Mouse (Mus musculus): ENCODE results near the gene Tmem63c.

Tmem63c gene

GRCm38 (mm10) chr12:86994776-86995175 is 26.4 kb upstream of the Tmem63c start:
- Histone ChIP-seq H3K4me1 (replicated peaks; ENCODE audit: low read depth, low read length) (peaks cover 20% of the 10 kb centered on the region), H3K9me3 (ENCODE audit: low read length) (no peaks in the 10 kb centered on the region), H3K36me3 (ENCODE audit: insufficient read depth, low read length) (no peaks in the 10 kb centered on the region), H3K27me3 (ENCODE audit: insufficient read depth, low read length) (peaks cover 45% of the 10 kb centered on the region), H3K4me3 (replicated peaks; ENCODE audit: low read length) (no peak overlapping the region)
- TF ChIP-seq NANOG (IDR thresholded peaks at IDR 0.05; ENCODE audit: borderline replicate concordance, low read length) (no peak), POU5F1 (IDR thresholded peaks at IDR 0.05; ENCODE audit: borderline replicate concordance, low read length) (no peak), CTCF (conservative IDR thresholded peaks at IDR 0.05; ENCODE audit: low read length) (no peak)

- no peaks in the 10 kb centered on the region for H3K9me3 ChIP-seq (ENCODE audit: low read length)
- no peaks in the 10 kb centered on the region for H3K36me3 ChIP-seq (ENCODE audit: insufficient read depth, low read length)
- H3K4me1 ChIP-seq (replicated peaks; ENCODE audit: low read depth, low read length): peaks cover 22% of the 10 kb centered on the region
- TF ChIP-seq POU5F1 (IDR thresholded peaks at IDR 0.05; ENCODE audit: borderline replicate concordance, low read length) (no peak), CTCF (conservative IDR thresholded peaks at IDR 0.05; ENCODE audit: low read length) (no peak), NANOG (IDR thresholded peaks at IDR 0.05; ENCODE audit: borderline replicate concordance, low read length) (no peak)
- peaks cover 34% of the 10 kb centered on the region for H3K27me3 ChIP-seq (ENCODE audit: insufficient read depth, low read length)
- H3K4me3 ChIP-seq (replicated peaks; ENCODE audit: low read length): no peak overlapping the region
Measured at GRCm38 (mm10) chr12:86995931-86996330, 25.2 kb upstream of the Tmem63c start.

GRCm38 (mm10) chr12:86998699-86999098 is 22.4 kb upstream of the Tmem63c start:
- Histone ChIP-seq H3K4me3 (replicated peaks; ENCODE audit: low read length) (no peak overlapping the region), H3K36me3 (ENCODE audit: insufficient read depth, low read length) (no peaks in the 10 kb centered on the region)

GRCm38 (mm10) chr12:86999283-86999820 is 21.8 kb upstream of the Tmem63c start:
- Histone ChIP-seq H3K9me3 (ENCODE audit: low read length) (no peaks in the 10 kb centered on the region), H3K27me3 (ENCODE audit: insufficient read depth, low read length) (peaks cover 5% of the 10 kb centered on the region; the same call in 1 of the 2 replicates), H3K36me3 (ENCODE audit: insufficient read depth, low read length) (no peaks in the 10 kb centered on the region), H3K4me1 (replicated peaks; ENCODE audit: low read depth, low read length) (peaks cover 25% of the 10 kb centered on the region), H3K4me3 (replicated peaks; ENCODE audit: low read length) (no peak overlapping the region)
- TF ChIP-seq NANOG (IDR thresholded peaks at IDR 0.05; ENCODE audit: borderline replicate concordance, low read length) (no peak), CTCF (conservative IDR thresholded peaks at IDR 0.05; ENCODE audit: low read length) (peak; percentile 85)

More at GRCm38 (mm10) chr12:86998699-86999098, 22.4 kb upstream of the Tmem63c start:
- H3K27me3 ChIP-seq (ENCODE audit: insufficient read depth, low read length): peaks cover 11% of the 10 kb centered on the region; the same call in 1 of the 2 replicates
- H3K4me1 ChIP-seq (replicated peaks; ENCODE audit: low read depth, low read length): peaks cover 24% of the 10 kb centered on the region
- no peak for TF ChIP-seq POU5F1 (IDR thresholded peaks at IDR 0.05; ENCODE audit: borderline replicate concordance, low read length)
- peak; percentile 89 for TF ChIP-seq CTCF (conservative IDR thresholded peaks at IDR 0.05; ENCODE audit: low read length)
- H3K9me3 ChIP-seq (ENCODE audit: low read length): no peaks in the 10 kb centered on the region

GRCm38 (mm10) chr12:87000151-87000839 is 20.8 kb upstream of the Tmem63c start:
- Histone ChIP-seq H3K9me3 (ENCODE audit: low read length) (no peaks in the 10 kb centered on the region), H3K4me1 (replicated peaks; ENCODE audit: low read depth, low read length) (peaks cover 25% of the 10 kb centered on the region), H3K27me3 (ENCODE audit: insufficient read depth, low read length) (no peaks in the 10 kb centered on the region), H3K36me3 (ENCODE audit: insufficient read depth, low read length) (no peaks in the 10 kb centered on the region), H3K4me3 (replicated peaks; ENCODE audit: low read length) (no peak overlapping the region)
- TF ChIP-seq NANOG (IDR thresholded peaks at IDR 0.05; ENCODE audit: borderline replicate concordance, low read length): no peak
- TF ChIP-seq POU5F1 (IDR thresholded peaks at IDR 0.05; ENCODE audit: borderline replicate concordance, low read length): no peak
- TF ChIP-seq CTCF (conservative IDR thresholded peaks at IDR 0.05; ENCODE audit: low read length): no peak

GRCm38 (mm10) chr12:87000840-87001176 is 20.3 kb upstream of the Tmem63c start:
- Histone ChIP-seq H3K4me3 (replicated peaks; ENCODE audit: low read length) (no peak overlapping the region), H3K9me3 (ENCODE audit: low read length) (no peaks in the 10 kb centered on the region), H3K36me3 (ENCODE audit: insufficient read depth, low read length) (no peaks in the 10 kb centered on the region), H3K27me3 (ENCODE audit: insufficient read depth, low read length) (no peaks in the 10 kb centered on the region), H3K4me1 (replicated peaks; ENCODE audit: low read depth, low read length) (peaks cover 25% of the 10 kb centered on the region)
- TF ChIP-seq POU5F1 (IDR thresholded peaks at IDR 0.05; ENCODE audit: borderline replicate concordance, low read length) (no peak), NANOG (IDR thresholded peaks at IDR 0.05; ENCODE audit: borderline replicate concordance, low read length) (no peak), CTCF (conservative IDR thresholded peaks at IDR 0.05; ENCODE audit: low read length) (peak; percentile 24; the same call in 1 of the 2 replicates)

GRCm38 (mm10) chr12:87002209-87002608 is 18.9 kb upstream of the Tmem63c start:
- Histone ChIP-seq H3K36me3 (ENCODE audit: insufficient read depth, low read length) (no peaks in the 10 kb centered on the region), H3K9me3 (ENCODE audit: low read length) (no peaks in the 10 kb centered on the region), H3K4me1 (replicated peaks; ENCODE audit: low read depth, low read length) (peaks cover 25% of the 10 kb centered on the region), H3K4me3 (replicated peaks; ENCODE audit: low read length) (no peak overlapping the region), H3K27me3 (ENCODE audit: insufficient read depth, low read length) (no peaks in the 10 kb centered on the region; the same call in 1 of the 2 replicates)
- no peak for TF ChIP-seq CTCF (conservative IDR thresholded peaks at IDR 0.05; ENCODE audit: low read length)
- no peak for TF ChIP-seq NANOG (IDR thresholded peaks at IDR 0.05; ENCODE audit: borderline replicate concordance, low read length)
- TF ChIP-seq POU5F1 (IDR thresholded peaks at IDR 0.05; ENCODE audit: borderline replicate concordance, low read length): no peak

GRCm38 (mm10) chr12:87002815-87003214 is 18.3 kb upstream of the Tmem63c start:
- Histone ChIP-seq H3K27me3 (ENCODE audit: insufficient read depth, low read length) (no peaks in the 10 kb centered on the region; the same call in 1 of the 2 replicates), H3K36me3 (ENCODE audit: insufficient read depth, low read length) (no peaks in the 10 kb centered on the region), H3K9me3 (ENCODE audit: low read length) (no peaks in the 10 kb centered on the region), H3K4me1 (replicated peaks; ENCODE audit: low read depth, low read length) (peaks cover 25% of the 10 kb centered on the region), H3K4me3 (replicated peaks; ENCODE audit: low read length) (no peak overlapping the region)
- no peak for TF ChIP-seq CTCF (conservative IDR thresholded peaks at IDR 0.05; ENCODE audit: low read length)

- Histone ChIP-seq H3K4me3 (replicated peaks; ENCODE audit: low read length) (no peak overlapping the region), H3K36me3 (ENCODE audit: insufficient read depth, low read length) (no peaks in the 10 kb centered on the region), H3K9me3 (ENCODE audit: low read length) (no peaks in the 10 kb centered on the region), H3K27me3 (ENCODE audit: insufficient read depth, low read length) (no peaks in the 10 kb centered on the region; the same call in 1 of the 2 replicates), H3K4me1 (replicated peaks; ENCODE audit: low read depth, low read length) (peaks cover 25% of the 10 kb centered on the region)
- TF ChIP-seq NANOG (IDR thresholded peaks at IDR 0.05; ENCODE audit: borderline replicate concordance, low read length) (no peak), CTCF (conservative IDR thresholded peaks at IDR 0.05; ENCODE audit: low read length) (no peak), POU5F1 (IDR thresholded peaks at IDR 0.05; ENCODE audit: borderline replicate concordance, low read length) (no peak)
Measured at GRCm38 (mm10) chr12:87003606-87004005, 17.5 kb upstream of the Tmem63c start.

Data from E14TG2a.4 (cell line).